Mouse (Mus musculus): ENCODE results near the gene Gatb.

- TF ChIP-seq CTCF (IDR thresholded peaks at IDR 0.05; ENCODE audit: low read depth, low read length) (no peak), GATA2 (IDR thresholded peaks at IDR 0.05; ENCODE audit: borderline replicate concordance, low read depth, low read length) (no peak), GATA1 (IDR thresholded peaks at IDR 0.05; ENCODE audit: borderline replicate concordance, low read length) (no peak), TAL1 (conservative IDR thresholded peaks at IDR 0.05; ENCODE audit: low read depth, low read length) (no peak)
These were observed 56.1 kb downstream of the Gatb start for GRCm38 (mm10) chr3:85629895-85630510.
